Mouse (Mus musculus) neural tube, embryonic 14.5 days (tissue): Measurements from ENCODE around the gene Cdca4. TPM values are rescaled to one million over a fixed set of nuclear protein-coding genes. Genes with fewer than 3 reads are reported as not detected.
A peak's percentile ranks its signal among the peaks of the same experiment; 100 is the strongest.

ENCODE experiments used
- ATAC-seq: fragments of 200-750 bp; cut with Nextera tagmentation; 2 replicates; pipeline ENCODE4 v1.8.0; 2017; ENCODE audit warnings: low read depth, mild to moderate bottlenecking, moderate TSS enrichment, moderate library complexity
- H3K27ac ChIP-seq: fragments of 300-500 bp; sonication (generic); 2 replicates; pipeline ENCODE4 v1.5.1; 2014; ENCODE audit warnings: low read depth, mild to moderate bottlenecking, control low read depth, low read length, moderate library complexity, mixed read lengths
- H3K27me3 ChIP-seq: fragments of 300-500 bp; sonication (generic); 2 replicates; pipeline ENCODE4 v1.6.1; 2014; ENCODE audit warnings: low read length; ENCODE audit not compliant: control insufficient read depth, insufficient read depth
- H3K36me3 ChIP-seq: fragments of 300-500 bp; sonication (generic); 2 replicates; pipeline ENCODE4 v1.6.1; 2014; ENCODE audit warnings: low read length, mixed read lengths; ENCODE audit not compliant: control insufficient read depth, insufficient read depth
- H3K4me1 ChIP-seq: fragments of 300-500 bp; sonication (generic); 2 replicates; pipeline ENCODE4 v1.6.1; 2014; ENCODE audit warnings: low read length; ENCODE audit not compliant: control insufficient read depth, insufficient read depth
- H3K4me2 ChIP-seq: fragments of 300-500 bp; sonication (generic); 2 replicates; pipeline ENCODE4 v1.6.1; 2014; ENCODE audit warnings: mild to moderate bottlenecking, low read depth, low read length, control low read depth
- H3K4me3 ChIP-seq: fragments of 300-500 bp; sonication (generic); 2 replicates; pipeline ENCODE4 v1.5.1; 2014; ENCODE audit warnings: low read depth, low read length, control low read depth, mixed read lengths
- H3K9ac ChIP-seq: fragments of 300-500 bp; sonication (generic); replicated peaks from 2 replicates; pipeline ENCODE4 v1.6.1; 2014; ENCODE audit warnings: low read depth, mild to moderate bottlenecking, control low read depth, low read length, mixed read lengths
- H3K9me3 ChIP-seq: fragments of 300-500 bp; sonication (generic); 2 replicates; pipeline ENCODE4 v1.6.1; 2016; ENCODE audit warnings: low read length; ENCODE audit not compliant: control insufficient read depth
- WGBS: fragments of 180-500 bp; shearing (Covaris S2); extraction: QIAGEN DNeasy Blood & Tissue Kit; methylation state at CpG from one replicate; pipeline ENCODE4 v1.1.7; 2014; 5-methylcytosine and 5-hydroxymethylcytosine counted together
- polyA plus RNA-seq: library from polyadenylated mRNA; unstranded; fragments of >200 nt; fragmentation: Nextera tagmentation; extraction: Ambion mirVana; gene quantifications from 2 replicates; pipeline ENCODE4 v1.2.1, GENCODE M21; 2014

Cdca4 gene
- polyA plus RNA-seq, 1 experiment from 2014 or later, result 33.6 TPM

DNA sequence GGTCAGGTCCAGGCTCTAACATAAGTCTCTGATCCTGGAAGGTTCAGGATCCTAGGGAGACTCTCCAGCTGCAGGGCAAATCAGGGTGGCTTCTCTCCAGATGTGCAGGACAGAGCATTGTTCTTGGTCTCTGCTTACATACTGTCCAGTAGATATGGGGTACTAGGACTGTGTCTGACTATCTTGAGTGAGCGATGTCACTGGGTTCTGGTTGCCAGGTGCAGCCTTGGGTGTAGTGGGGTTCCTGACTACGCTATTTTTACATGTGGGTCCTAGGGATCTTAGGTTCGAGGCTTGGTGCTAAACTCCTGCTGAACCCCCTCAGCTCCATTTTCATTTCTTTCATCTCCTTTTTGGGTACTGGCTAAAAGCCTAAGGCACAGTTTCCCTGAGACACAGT, 1.3 kb upstream of the Cdca4 start:
- H3K27ac ChIP-seq, result no peak overlapping the region
- H3K4me2 ChIP-seq, result peak overlapping the region; percentile 60
- H3K4me1 ChIP-seq, result peaks cover 26% of the 10 kb centered on the region
- 91% methylated on average over 3 of the region's 3 CpGs for WGBS
- peak overlapping the region; percentile 87 for H3K4me3 ChIP-seq
- no peaks in the 10 kb centered on the region for H3K36me3 ChIP-seq
- no peaks in the 10 kb centered on the region for H3K27me3 ChIP-seq
- no peak for ATAC-seq
- peak overlapping the region; percentile 75 for H3K9ac ChIP-seq
- H3K9me3 ChIP-seq, result no peaks in the 10 kb centered on the region

DNA sequence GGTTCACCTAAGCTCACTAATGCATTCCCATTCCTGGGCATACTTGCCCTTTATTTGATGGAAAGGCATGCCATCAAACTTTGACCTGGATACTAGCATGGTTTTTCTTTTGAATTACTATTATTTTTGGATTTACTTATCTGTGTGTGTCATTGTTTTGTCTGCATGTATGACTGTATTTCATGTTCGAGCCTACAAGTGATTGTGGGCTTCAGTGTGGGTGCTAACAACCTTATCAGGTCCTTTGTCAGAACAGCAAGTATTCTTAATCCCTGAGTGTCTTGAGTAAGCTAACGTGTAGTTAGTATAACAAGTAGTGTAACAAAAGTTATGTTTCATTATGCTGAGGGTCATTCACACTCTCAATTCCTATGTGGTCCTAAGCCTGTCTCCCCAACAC, 918 bp upstream of the Cdca4 start:
- Histone ChIP-seq H3K9me3 (no peaks in the 10 kb centered on the region), H3K27ac (peak overlapping the region; percentile 78), H3K27me3 (no peaks in the 10 kb centered on the region), H3K4me3 (peak overlapping the region; percentile 87), H3K9ac (peak overlapping the region; percentile 75), H3K4me1 (peaks cover 26% of the 10 kb centered on the region), H3K4me2 (peak overlapping the region; percentile 60), H3K36me3 (no peaks in the 10 kb centered on the region)
- 0 out of 2 replicates have a peak, but pooled peaks have one; percentile 1 for ATAC-seq
- 42% methylated on average over 2 of the region's 2 CpGs for WGBS

DNA sequence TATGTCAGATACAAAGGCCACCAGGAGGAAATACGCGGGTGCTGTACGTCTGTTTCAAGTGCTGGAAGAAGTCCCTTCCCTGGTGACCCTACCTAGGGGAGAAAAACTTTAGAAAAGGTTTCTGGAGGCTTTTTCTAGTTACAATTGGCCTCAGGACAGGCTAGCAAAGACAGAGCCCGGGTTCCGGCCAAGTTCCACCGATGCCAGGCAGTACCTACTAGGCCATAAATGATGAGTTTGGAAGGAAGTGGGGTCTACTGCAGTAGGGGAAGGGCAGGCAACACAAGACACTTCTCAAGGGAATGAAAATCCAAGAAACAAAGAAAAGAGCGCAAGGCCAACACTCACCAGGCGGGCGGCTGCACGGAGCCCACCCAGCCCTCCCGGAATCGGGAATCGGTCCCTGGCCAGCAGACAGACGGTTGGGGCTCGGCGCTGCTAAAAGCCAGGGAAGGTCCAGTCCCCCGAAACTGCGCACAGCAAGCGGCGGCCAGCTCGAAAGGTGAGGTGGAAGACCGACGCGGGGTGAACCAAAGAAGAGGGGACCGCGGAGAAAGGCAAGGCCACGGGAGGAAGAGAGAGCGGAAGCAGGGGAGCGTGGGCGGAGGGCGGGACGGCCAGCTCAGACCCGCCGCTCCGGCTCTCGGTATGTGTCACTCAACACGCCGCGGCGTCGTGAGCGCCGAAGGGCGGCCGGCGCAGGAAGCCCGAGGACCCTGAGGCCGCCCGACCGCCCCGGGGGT, 551 bp downstream of the Cdca4 start:
- Histone ChIP-seq H3K36me3 (0 out of 2 replicates have a peak, but pooled peaks cover 3% of the 10 kb centered on the region), H3K4me3 (peak overlapping the region; percentile 87), H3K27me3 (no peaks in the 10 kb centered on the region), H3K9me3 (no peaks in the 10 kb centered on the region), H3K9ac (peak overlapping the region; percentile 90), H3K27ac (peak overlapping the region; percentile 88), H3K4me1 (peaks cover 30% of the 10 kb centered on the region), H3K4me2 (peak overlapping the region; percentile 92)
- ATAC-seq, result peak; percentile 80
- under 1% methylated on average over 49 of the region's 51 CpGs for WGBS

DNA sequence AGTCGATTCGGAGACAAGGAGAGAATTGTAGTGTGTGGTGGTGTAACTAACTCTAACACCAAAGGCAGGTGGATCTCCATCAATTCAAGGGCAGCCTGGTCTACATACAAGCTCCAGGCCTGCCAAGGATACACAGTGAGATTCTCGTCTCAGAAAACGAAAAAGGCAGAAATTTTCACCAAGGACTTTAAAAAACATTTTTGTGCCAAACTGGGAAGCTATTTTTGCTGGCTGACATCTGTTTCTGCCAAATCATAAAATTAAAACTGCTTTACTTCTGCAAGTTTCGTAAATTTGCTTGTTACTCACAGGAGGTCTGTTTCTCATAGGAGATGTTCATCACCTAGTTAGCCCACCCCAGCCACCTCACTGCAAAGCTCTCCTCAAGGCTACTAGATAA, 3.3 kb downstream of the Cdca4 start:
- Histone ChIP-seq H3K36me3 (peaks cover 11% of the 10 kb centered on the region), H3K4me3 (no peak overlapping the region), H3K27ac (no peak overlapping the region), H3K4me1 (peaks cover 27% of the 10 kb centered on the region), H3K4me2 (no peak overlapping the region), H3K9ac (no peak overlapping the region), H3K9me3 (no peaks in the 10 kb centered on the region), H3K27me3 (no peaks in the 10 kb centered on the region)
- no peak for ATAC-seq
- 95% methylated on average over 5 of the region's 5 CpGs for WGBS

DNA sequence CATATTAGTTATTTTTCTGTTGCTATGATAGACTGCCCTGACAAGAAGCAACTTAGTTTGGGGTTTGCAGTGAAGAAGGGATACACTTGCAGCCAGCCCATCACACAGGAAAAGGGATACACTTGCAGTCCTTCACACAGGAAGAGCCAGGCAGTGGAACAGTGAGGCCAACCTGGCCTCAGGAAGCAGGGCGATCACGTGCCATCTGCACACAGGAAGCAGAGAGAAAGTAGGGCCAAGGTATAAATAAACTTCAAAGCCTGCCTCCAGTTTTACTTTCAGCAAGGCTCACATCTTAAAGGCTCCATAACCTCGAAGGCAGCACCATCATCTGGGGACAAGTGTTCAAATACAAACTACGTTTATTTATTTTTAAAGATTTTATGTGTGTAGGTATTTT, 6.0 kb downstream of the Cdca4 start:
- Histone ChIP-seq H3K36me3 (peaks cover 26% of the 10 kb centered on the region), H3K9ac (no peak overlapping the region)

DNA sequence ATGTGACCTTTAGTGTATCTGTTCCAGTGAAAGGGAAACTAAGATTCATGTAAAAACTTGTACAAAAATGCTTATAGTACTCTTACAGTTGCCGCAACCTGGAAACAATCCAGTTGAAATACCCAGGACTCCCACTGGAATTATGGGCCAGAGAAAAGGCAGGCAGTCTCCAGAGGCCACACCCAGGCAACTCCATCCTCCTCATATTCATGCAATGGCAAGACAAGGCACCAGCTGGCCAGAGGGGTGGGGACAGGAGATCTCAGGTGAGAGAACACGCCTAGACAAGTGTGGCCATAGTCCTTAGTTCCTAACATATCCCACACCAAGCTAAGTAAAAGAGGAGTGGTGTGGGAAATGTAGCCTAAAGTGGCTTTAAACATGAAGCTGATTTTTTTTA, 6.5 kb downstream of the Cdca4 start:
- ATAC-seq, result no peak
- Histone ChIP-seq H3K27ac (no peak overlapping the region), H3K27me3 (no peaks in the 10 kb centered on the region), H3K4me3 (no peak overlapping the region), H3K4me2 (no peak overlapping the region), H3K4me1 (peaks cover 13% of the 10 kb centered on the region; the same call in 1 of the 2 replicates), H3K9me3 (no peaks in the 10 kb centered on the region), H3K9ac (no peak overlapping the region), H3K36me3 (peaks cover 29% of the 10 kb centered on the region)
- 72% methylated on average over 2 of the region's 2 CpGs for WGBS

More for the DNA sequence above, 6.0 kb downstream of the Cdca4 start:
- Histone ChIP-seq H3K9me3 (no peaks in the 10 kb centered on the region), H3K27ac (no peak overlapping the region), H3K4me3 (no peak overlapping the region), H3K4me1 (peaks cover 18% of the 10 kb centered on the region), H3K4me2 (no peak overlapping the region), H3K27me3 (no peaks in the 10 kb centered on the region)
- no peak for ATAC-seq
- WGBS, result 92% methylated on average over 4 of the region's 4 CpGs

DNA sequence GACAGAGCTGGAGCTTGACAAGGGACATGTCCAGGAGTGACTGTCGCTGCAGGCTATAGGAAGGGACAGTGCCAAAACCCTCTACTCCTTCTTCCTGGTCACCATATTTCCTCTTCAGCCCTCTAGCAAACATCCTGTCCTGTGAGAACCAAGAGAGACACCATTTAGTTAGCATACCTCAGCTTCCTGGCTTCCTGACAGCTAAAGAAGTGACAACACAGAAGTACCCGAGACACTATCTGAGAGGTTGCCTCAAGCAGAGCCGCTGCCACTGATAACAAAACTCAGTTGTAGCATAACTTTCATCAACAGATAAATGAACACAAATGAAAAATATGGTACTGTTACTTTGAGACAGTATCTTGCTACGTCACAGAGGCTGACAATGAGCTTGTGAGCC, 7.2 kb downstream of the Cdca4 start:
- no peak for ATAC-seq
- Histone ChIP-seq H3K27ac (no peak overlapping the region), H3K36me3 (peaks cover 29% of the 10 kb centered on the region)

DNA sequence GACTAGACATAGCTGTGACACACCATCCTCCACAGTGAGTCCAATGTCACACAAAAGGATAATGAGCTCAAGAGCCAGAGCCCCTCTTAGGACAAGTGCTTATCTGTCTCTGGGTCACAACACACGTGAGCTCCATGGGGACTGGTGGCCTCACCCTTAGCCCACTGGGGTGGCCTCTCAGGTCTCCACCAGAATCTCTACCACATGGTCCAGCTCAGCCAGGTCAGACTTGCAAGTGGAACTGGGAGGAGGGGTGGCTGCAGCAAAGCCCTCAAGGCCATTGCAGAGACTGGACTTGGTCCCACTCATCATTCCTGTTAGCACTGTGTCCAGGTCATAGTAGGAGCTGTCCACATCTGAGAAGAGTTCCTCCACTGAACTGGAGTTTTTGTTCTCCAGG, 8.0 kb downstream of the Cdca4 start:
- ATAC-seq, result no peak
- Histone ChIP-seq H3K4me3 (no peak overlapping the region), H3K9me3 (no peaks in the 10 kb centered on the region), H3K9ac (no peak overlapping the region), H3K36me3 (peaks cover 29% of the 10 kb centered on the region), H3K4me2 (no peak overlapping the region), H3K27ac (no peak overlapping the region), H3K4me1 (0 out of 2 replicates have a peak, but pooled peaks cover 5% of the 10 kb centered on the region), H3K27me3 (no peaks in the 10 kb centered on the region)
- WGBS, result 69% methylated on average over 1 of the region's 1 CpGs

More for the DNA sequence above, 7.2 kb downstream of the Cdca4 start:
- H3K9ac ChIP-seq, result no peak overlapping the region
- H3K4me3 ChIP-seq, result no peak overlapping the region
- H3K9me3 ChIP-seq, result no peaks in the 10 kb centered on the region
- WGBS, result 91% methylated on average over 4 of the region's 4 CpGs
- H3K27me3 ChIP-seq, result no peaks in the 10 kb centered on the region
- 0 out of 2 replicates have a peak, but pooled peaks cover 8% of the 10 kb centered on the region for H3K4me1 ChIP-seq
- no peak overlapping the region for H3K4me2 ChIP-seq

DNA sequence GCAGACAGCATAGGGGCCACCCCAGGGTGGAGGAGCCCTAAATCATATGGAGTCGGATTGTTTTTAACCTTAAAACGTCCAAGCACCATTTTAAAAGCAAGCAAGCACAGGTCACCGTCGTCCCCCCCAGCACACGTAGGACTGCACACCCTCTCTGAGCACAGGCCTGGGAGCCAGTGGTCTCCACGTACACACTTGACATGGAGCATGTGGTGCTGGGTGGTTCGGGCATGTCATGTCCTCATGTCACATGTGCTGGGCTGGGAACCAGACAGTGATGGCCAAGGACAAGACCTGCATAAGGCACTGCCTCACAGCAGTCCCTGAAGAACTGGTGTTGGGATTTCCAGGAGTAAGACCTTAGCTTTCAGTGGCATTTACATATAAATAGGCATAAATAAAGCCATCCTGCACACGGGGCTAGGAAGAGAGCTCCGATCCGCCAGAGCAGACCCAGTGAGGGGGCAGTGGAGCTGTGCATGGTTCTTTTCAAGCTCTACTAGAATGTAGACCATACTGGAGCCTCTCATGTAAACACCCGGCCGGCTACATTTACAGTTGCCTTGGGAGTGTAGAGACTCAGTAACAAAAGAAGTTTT, 8.7 kb downstream of the Cdca4 start:
- Histone ChIP-seq H3K36me3 (peaks cover 29% of the 10 kb centered on the region), H3K9me3 (no peaks in the 10 kb centered on the region), H3K4me3 (no peak overlapping the region), H3K4me1 (0 out of 2 replicates have a peak, but pooled peaks cover 5% of the 10 kb centered on the region), H3K4me2 (no peak overlapping the region), H3K27me3 (no peaks in the 10 kb centered on the region), H3K27ac (no peak overlapping the region), H3K9ac (no peak overlapping the region)
- 74% methylated on average over 12 of the region's 12 CpGs for WGBS
- no peak for ATAC-seq
